Mouse (Mus musculus): ENCODE data around the gene Yrdc. TPM values are rescaled to one million over a fixed set of nuclear protein-coding genes. Genes with fewer than 3 reads are reported as not detected.

Yrdc gene
- total RNA-seq, 1 experiment from 2014 or later: 36.4 TPM

DNA sequence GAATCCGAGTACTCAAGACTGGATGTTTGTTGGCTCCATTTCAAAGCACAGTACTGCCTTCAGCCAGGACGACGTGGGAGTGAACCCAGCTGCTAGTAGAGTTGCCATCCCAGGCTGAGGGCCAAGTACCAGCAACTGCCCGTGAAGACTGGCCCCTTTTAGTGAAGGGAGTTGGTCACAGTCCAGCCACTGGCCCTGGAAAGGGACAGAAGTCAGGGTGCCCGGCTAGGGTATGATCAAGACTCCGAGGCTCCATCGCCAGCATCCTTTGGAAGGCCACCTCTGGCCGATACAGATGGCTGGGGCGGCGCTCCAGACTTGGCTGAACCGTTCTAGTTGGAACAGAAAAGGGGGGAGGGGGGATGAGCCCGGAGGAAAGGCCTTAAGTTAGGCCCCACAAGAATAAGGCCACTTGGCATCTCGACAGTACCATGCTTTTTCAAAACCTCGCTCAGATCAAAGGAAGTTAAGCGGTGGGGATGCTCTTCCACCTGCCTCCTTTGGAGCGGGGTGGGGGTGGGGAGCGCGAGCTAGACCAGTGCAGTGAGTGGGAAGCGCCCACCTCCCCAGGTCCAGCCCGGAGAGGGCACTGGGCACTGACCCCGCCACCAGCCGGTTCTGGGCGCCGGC lies 733 bp upstream of the Yrdc start:
- DNase-seq: peak; percentile 66

DNA sequence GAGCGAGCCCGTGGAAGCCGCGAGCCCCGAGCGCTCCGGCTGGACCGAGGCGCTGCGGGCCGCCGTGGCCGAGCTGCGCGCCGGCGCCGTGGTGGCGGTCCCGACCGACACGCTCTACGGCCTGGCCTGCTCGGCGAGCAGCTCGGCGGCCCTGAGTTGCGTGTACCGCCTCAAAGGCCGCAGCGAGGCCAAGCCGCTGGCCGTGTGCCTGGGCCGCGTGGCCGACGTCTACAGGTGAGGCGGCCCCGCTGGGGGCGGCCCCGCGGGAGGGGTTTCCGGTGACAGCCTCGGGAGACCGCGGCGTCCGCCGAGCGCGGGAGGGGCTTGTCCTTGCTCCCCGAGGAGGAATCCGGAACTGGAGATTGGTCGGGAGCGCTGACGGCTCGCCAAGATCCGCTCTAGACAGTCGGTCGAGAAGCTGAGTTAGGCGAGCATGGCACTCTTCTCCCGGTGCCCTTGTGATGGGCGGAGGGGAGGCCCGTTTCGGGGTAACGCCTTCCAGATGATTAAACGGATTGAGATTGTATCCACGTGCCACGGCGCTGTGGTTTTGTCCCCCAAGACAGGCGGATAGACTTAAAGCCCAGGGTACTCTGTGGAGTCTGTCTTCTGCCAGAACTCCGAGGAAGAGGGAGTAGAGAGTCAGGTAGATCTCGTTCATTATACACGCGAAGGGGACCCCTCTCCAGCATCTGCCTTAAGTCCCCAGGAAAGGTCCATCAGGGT lies 617 bp downstream of the Yrdc start, which contains the start of gene 1110065P20Rik:
Gene 1110065P20Rik (minus strand): TSS at position 264 of the 726 bp plus-strand sequence.
- peak; percentile 93 for DNase-seq

GRCm38 (mm10) chr4:124856294-124856693 lies 5.8 kb downstream of the Yrdc start:
- DNase-seq: no peak

GRCm38 (mm10) chr4:124858370-124858769 lies 7.9 kb downstream of the Yrdc start:
- DNase-seq: peak; percentile 90

- peak; percentile 91 for DNase-seq
Measured at GRCm38 (mm10) chr4:124860446-124860845, 10.0 kb downstream of the Yrdc start.

DNA sequence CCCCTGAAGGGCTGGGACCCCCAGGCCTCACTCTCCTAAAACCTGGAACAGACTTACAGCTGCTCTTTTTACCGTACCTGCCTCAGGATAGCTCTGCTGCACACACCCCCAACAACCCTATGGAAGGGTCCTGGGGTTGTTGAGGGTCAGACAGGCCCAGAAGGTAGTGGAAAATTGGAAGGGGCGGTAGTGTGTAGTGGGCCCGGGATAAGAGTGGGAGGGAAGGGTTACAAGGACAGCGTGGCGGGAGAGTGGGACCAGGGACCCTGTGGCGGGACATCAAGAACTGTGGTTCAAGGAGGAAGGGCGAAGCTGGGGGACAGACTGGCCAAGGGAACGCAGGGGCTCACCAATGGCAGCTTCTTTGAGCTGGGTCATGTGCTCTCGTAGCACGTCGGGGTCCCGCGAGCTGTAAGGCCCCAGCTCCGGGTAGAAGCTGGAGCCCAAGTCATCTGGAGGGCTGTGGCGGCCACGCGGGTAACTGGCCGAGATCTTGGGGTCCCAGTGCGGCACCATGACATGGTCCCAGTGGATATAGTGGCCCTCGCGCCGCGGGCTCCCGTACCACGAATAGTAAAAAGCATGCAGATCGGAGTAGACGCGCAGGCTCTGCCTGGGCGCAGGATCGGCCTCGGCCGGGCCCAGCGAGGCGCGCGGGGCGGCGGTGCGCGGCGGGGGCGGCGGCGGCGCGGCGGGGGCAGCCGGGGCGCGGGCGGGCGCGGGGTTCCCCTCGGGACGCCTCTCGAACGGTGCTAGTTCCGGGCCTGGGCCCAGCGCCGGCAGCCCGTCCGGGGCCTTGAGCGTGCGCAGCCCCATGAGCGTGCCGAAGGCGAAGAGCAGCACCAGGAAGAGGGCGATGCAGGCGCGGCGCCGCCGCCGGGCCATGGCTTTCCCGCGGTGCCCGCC lies 11.1 kb downstream of the Yrdc start, which contains the start of gene Maneal:
Gene Maneal (minus strand): TSS at position 889 of the 906 bp plus-strand sequence.
- peak; percentile 17 for DNase-seq

- DNase-seq: no peak
Measured at GRCm38 (mm10) chr4:124872719-124873118, 22.2 kb downstream of the Yrdc start.

GRCm38 (mm10) chr4:124880599-124880998 lies 30.1 kb downstream of the Yrdc start, which contains the start of gene Epha10:
Gene Epha10, plus strand, starts transcription at chr4:124880899.
- no peak for DNase-seq

GRCm38 (mm10) chr4:124881341-124881908 lies 30.9 kb downstream of the Yrdc start:
- peak; percentile 59 for DNase-seq

- peak; percentile 82 for DNase-seq
Measured at GRCm38 (mm10) chr4:124882151-124882729, 31.8 kb downstream of the Yrdc start.

- DNase-seq: no peak
Measured at GRCm38 (mm10) chr4:124888702-124889101, 38.2 kb downstream of the Yrdc start.

DNA sequence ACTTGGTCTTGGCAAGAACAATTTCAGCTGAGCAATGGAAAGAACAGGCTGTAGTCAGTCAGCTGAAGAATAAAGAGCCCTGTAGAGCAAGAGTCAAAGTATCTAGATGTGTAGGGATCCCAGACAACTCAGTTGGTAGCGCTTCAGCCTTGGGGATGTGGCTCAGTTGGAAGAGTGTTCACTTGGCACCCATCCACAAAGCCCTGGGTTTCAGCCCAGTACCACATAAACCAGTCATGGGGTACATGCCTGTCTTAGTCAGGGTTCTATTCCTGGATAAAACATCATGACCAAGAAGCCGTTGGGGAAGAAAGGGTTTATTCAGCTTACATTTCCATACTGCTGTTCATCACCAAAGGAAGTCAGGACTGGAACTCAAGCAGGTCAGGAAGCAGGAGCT lies 39.5 kb downstream of the Yrdc start:
- no peak for DNase-seq

DNA sequence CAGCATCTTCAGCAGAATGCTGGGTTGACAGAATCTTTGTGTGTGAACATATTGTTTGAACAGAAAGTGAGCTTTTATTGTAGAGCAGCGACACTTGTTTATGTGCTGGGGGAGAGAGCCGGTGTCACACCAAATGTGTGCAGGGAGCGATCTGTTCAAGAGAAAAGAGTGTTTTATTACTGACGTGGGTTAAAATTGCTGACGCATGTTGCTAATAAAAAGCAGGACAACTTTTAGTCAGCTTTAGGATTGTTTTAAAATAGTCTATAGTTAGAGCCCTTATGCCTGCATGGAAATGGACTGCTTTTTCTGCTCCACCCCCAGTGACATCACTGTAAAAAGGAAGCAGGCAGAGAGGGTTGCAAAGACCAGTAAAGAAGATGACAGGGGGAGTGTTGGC lies 40.4 kb downstream of the Yrdc start:
- DNase-seq: no peak

DNA sequence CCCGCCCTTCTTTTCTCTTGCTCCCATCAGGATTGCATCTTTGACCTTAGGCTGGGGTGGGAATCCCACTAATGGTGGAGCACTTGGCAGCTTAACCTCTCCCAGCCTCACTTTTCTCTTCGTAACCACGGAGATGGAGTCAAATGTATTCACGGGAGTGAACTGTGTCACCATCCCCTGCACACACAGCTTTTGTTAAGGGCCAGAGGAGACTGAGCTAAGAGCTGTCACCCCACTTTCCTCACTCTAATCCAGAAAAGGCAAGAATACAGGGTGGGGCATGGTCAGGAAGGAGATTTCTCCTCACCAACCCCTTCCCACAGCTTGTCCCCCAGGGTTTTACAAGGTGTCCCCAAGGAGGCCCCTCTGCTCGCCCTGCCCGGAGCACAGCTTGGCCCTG lies 43.3 kb downstream of the Yrdc start:
- no peak for DNase-seq

DNA sequence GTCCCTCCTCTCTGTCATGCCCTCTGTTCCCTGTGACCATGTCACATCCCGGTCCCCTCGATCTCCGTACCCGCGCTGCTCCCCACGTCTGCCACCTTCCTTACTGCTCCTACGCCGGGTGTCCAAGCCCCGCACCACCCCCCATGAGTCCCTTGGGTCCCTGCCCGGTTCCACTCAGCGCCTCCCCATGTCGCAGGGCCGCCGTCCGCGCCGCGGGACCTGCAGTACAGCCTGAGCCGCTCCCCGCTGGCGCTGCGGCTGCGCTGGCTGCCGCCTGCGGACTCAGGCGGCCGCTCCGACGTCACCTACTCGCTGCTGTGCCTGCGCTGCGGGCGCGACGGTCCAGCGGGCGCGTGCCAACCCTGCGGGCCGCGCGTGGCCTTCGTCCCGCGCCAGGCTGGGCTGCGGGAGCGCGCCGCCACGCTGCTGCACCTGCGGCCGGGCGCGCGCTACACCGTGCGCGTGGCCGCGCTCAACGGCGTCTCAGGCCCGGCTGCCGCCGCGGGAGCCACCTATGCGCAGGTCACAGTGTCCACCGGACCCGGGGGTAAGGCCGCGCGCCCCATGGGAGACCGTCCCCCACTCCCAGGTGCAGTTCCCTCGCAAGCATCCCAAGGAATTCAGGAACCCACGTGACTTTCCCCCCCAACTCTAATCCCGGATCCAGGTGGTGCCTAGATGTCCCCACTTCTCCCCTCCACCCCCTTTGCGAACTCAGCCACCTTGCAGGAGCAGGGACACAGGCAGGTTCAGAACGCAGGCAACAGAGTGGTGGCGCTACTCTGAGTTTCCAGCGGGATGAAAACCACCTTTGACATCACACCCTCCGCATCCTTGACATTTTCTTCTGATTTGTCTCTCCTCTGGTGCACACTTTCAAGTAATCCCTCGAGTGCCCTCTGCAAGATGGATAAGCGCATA lies 44.3 kb downstream of the Yrdc start:
- DNase-seq: peak; percentile 42

GRCm38 (mm10) chr4:124898428-124898827 lies 47.9 kb downstream of the Yrdc start:
- no peak for DNase-seq

- DNase-seq: no peak
Measured at GRCm38 (mm10) chr4:124899906-124900305, 49.4 kb downstream of the Yrdc start.
